Mouse (Mus musculus) brain, embryonic 14.5 days (tissue): ENCODE results near the gene Majin.

Experiments used
- CTCF ChIP-seq: fragments of 200-500 bp; IDR thresholded peaks from 2 replicates; pipeline ENCODE4 v1.5.1; 2012; ENCODE audit warnings: inconsistent platforms, mild to moderate bottlenecking, moderate library complexity, borderline replicate concordance; ENCODE audit not compliant: insufficient read depth, insufficient read length; ENCODE audit errors: extremely low read depth
- POLR2A ChIP-seq: fragments of 200-500 bp; IDR thresholded peaks from 2 replicates; pipeline ENCODE4 v1.6.1; 2012; ENCODE audit warnings: mild to moderate bottlenecking, inconsistent platforms, borderline replicate concordance; ENCODE audit not compliant: poor library complexity, insufficient read depth, insufficient read length, severe bottlenecking; ENCODE audit errors: extremely low read depth

DNA sequence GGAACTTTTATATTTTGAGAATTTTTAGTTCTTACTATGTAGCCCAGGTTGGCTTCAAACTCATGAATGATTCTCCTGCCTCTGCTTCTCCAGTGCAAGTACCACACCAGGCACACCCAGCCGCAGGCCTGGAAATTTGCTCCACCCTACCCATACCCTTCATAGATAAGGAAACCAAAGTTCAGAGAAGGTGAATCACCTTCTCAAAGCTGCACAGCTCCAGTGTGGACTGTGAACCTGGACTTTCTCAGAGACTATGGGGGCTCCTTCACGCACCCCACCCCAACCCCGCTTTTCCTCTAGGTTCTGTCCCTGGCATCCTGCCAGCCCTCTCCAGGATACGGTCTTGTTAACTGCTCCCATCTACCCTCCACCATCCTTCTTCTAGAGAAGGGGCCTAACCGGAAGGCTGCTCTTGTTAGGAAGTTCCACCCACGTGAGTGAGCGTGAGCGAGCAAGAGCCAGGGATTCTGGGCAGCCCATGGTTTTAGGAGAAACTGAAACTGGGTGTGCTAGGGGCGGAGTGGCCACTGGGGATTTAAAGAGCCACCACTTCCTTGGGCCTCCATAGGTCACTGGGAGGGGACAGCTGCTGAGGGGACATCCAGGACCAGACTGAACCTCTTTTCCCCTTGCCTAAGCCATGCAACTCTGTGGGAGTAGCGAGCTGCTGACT lies 20.2 kb upstream of the Majin start:
- TF ChIP-seq POLR2A: no peak
- TF ChIP-seq CTCF: no peak
